Mouse (Mus musculus): ENCODE data around the gene Eva1c. TPM values are rescaled to one million over a fixed set of nuclear protein-coding genes. Genes with fewer than 3 reads are reported as not detected.

The Eva1c gene
- total and polyA plus RNA-seq, 2 experiments from 2014 or later = 1.7 to 11.4 TPM

DNA sequence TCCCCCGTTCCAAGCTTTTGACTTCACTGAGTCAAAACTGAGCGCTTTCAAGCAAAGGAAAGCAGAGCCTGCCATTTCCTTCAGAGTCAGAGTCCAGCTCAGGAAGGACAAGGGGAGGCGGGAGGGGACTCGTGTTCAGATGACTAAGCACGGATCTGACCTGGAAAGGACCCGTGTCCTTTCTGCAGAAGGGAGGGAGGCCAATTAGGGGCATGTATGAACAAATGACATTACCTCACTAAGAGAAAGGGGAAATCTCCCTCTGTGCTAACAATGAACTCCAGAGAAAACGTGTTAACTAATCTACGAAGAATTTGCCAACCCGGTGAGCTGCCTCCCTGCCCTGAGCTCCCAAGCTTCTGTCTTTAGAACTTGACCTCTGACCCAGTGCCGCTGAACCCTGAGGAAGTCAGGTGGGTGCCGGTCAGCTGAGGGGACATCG lies 89.5 kb downstream of the Eva1c start:
- peak overlapping the region; percentile 39 for H3K4me2 ChIP-seq (ENCODE audit: low read depth, low read length)

DNA sequence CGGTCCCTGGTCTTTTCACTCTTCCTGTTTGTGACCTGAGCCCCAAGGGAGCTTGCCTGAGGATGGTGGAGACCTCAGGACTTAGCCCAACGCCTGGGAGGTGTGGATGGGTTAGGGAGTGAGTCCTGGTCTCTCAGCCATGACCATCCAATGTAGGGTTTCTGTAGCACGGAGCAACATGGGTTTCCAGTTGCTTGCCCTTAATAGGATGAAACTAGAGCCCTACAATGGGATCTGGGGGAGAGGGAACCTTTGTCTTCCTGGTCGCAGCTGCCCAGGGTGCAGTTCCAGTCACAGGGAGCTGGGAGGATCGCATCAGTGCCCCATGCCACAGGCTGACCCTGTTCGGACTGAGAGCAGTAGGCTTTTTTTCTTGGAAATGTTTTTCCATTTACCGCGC lies 90.6 kb downstream of the Eva1c start:
- no peak for TF ChIP-seq EP300 (IDR thresholded peaks at IDR 0.05; ENCODE audit: low read depth)
- no peak for TF ChIP-seq CTCF (IDR thresholded peaks at IDR 0.05; ENCODE audit: low read depth)
- WGBS = 80% methylated on average over 8 of the region's 8 CpGs
- peaks cover 8% of the 10 kb centered on the region; the same call in 1 of the 2 replicates for H3K9me3 ChIP-seq (replicated peaks; ENCODE audit: control insufficient read depth, low read length)
- no peak overlapping the region for H3K4me3 ChIP-seq (ENCODE audit: low read depth, low read length)
- H3K4me1 ChIP-seq (ENCODE audit: control insufficient read depth, insufficient read depth) = 0 out of 2 replicates have a peak, but pooled peaks cover 3% of the 10 kb centered on the region
- no peaks in the 10 kb centered on the region for H3K36me3 ChIP-seq (replicated peaks; ENCODE audit: control insufficient read depth, insufficient read depth, low read length)
- ATAC-seq (ENCODE audit: insufficient read depth, low read depth) = no peak
- no peak overlapping the region for H3K4me2 ChIP-seq (ENCODE audit: low read depth, low read length)
- DNase-seq (ENCODE audit: low spot score) = no peak
- no peaks in the 10 kb centered on the region for H3K27me3 ChIP-seq (ENCODE audit: control insufficient read depth, insufficient read depth, low read length)
- no peak overlapping the region for H3K9ac ChIP-seq (replicated peaks; ENCODE audit: low read depth, low read length)
- no peak overlapping the region for H3K27ac ChIP-seq (ENCODE audit: low read depth)

More for the DNA sequence above, 89.5 kb downstream of the Eva1c start:
- TF ChIP-seq EP300 (IDR thresholded peaks at IDR 0.05; ENCODE audit: low read depth) = no peak
- TF ChIP-seq CTCF (IDR thresholded peaks at IDR 0.05; ENCODE audit: low read depth) = no peak
- Histone ChIP-seq H3K27ac (ENCODE audit: low read depth) (peak overlapping the region; percentile 52), H3K9ac (replicated peaks; ENCODE audit: low read depth, low read length) (no peak overlapping the region), H3K9me3 (replicated peaks; ENCODE audit: control insufficient read depth, low read length) (peaks cover 8% of the 10 kb centered on the region; the same call in 1 of the 2 replicates), H3K36me3 (replicated peaks; ENCODE audit: control insufficient read depth, insufficient read depth, low read length) (no peaks in the 10 kb centered on the region), H3K4me3 (ENCODE audit: low read depth, low read length) (no peak overlapping the region), H3K4me1 (ENCODE audit: control insufficient read depth, insufficient read depth) (no peaks in the 10 kb centered on the region), H3K27me3 (ENCODE audit: control insufficient read depth, insufficient read depth, low read length) (no peaks in the 10 kb centered on the region)
- WGBS = 24% methylated on average over 12 of the region's 12 CpGs
- ATAC-seq (ENCODE audit: insufficient read depth, low read depth) (peak; percentile 80), DNase-seq (ENCODE audit: low spot score) (peak; percentile 81)

DNA sequence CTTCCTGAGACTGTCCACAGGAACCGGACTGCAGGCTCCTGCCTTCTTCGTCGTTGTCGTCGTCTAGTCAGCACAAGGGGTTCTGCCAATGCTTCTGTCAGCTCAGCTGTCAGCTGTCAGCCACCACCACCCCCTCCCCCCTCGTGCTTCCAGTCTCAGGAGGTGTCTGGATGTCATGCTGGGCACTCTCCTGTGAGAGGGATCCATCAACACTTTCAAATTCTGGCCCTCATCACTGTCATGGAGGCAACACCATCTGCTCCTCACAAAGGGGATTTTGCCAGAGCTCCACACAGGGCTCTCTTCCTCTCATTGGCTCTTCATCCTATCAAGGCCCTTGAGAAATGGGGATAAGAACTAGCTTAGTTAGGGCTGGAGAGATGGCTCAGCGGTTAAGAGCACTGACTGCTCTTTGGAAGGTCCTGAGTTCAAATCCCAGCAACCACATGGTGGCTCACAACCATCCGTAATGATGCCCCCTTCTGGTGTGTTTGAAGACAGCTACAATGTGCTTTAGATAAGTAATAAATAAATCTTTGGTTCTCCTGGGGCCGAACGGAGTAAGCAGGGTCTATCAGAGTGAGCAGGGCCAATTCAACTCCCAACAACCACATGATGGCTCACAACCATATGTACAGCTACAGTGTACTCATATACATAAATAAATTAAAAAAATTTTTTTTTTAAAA lies 95.1 kb downstream of the Eva1c start:
- ATAC-seq (ENCODE audit: insufficient read depth, low read depth) (peak; percentile 83), DNase-seq (ENCODE audit: low spot score) (peak; percentile 69)
- TF ChIP-seq EP300 (IDR thresholded peaks at IDR 0.05; ENCODE audit: low read depth) (peak; percentile 82), CTCF (IDR thresholded peaks at IDR 0.05; ENCODE audit: low read depth) (no peak)
- Histone ChIP-seq H3K4me2 (ENCODE audit: low read depth, low read length) (no peak overlapping the region), H3K4me3 (ENCODE audit: low read depth, low read length) (no peak overlapping the region), H3K9ac (replicated peaks; ENCODE audit: low read depth, low read length) (no peak overlapping the region), H3K9me3 (replicated peaks; ENCODE audit: control insufficient read depth, low read length) (peaks cover 8% of the 10 kb centered on the region; the same call in 1 of the 2 replicates), H3K4me1 (ENCODE audit: control insufficient read depth, insufficient read depth) (peaks cover 10% of the 10 kb centered on the region; the same call in 1 of the 2 replicates), H3K27me3 (ENCODE audit: control insufficient read depth, insufficient read depth, low read length) (no peaks in the 10 kb centered on the region), H3K27ac (ENCODE audit: low read depth) (no peak overlapping the region), H3K36me3 (replicated peaks; ENCODE audit: control insufficient read depth, insufficient read depth, low read length) (0 out of 2 replicates have a peak, but pooled peaks cover 2% of the 10 kb centered on the region)
- WGBS = 22% methylated on average over 10 of the region's 10 CpGs

DNA sequence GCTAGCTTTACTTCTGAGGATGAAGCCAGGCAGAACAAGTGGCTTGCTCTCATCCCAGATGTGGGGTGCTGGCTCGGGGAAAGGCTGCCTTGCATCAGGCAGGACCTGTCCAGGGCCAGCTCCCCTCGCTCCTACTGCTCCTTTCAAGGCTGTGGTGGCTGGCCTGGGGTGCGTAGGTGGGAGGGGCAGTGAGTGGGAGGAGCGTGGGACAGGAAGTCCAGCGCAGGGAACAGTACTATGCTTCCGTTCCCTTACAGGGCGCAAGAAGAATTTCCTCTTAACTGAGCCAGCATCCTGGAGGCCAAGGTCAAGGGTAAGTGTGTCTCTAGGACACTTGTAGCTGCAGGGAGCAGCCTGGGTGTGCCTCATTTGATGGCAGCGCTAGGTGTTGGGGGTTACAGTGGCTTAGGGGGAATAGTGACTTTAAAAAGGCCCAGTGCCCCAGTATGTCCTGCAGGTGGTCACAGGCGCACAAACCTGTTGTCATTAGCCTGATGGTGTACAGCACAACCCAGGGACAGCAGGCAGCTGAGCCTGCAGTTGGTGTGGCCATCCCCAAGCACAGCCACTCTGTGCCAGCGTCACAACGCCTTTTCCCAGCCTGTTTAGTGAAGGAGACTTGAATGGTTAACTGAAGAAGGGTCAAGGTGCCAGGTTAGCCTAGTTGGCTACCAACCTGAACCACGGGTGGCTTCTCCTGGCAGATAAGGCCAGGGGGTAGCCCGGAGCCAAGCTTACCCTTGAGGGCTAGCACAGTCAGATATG lies 98.3 kb downstream of the Eva1c start:
- no peak for TF ChIP-seq CTCF (IDR thresholded peaks at IDR 0.05; ENCODE audit: low read depth)
- TF ChIP-seq EP300 (IDR thresholded peaks at IDR 0.05; ENCODE audit: low read depth) = no peak
- peak; percentile 50 for ATAC-seq (ENCODE audit: insufficient read depth, low read depth)

DNA sequence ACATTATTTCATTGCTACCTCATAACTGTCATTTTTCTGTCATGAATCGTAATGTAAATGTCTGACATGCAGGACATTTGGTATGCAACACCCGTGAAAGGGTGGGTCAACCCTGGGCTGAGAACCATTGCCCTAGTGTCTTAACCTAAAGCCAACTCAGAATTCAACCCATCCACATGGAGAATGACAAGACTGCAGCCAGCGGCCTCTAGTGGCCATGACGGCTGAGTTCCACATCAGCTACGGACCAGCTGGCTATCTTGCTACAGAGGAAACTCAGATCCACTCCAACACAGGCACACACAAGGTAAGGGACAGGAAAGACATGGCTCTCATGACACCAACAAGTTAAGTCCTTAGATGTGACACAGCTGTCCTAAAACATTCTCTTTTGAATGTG lies 98.9 kb downstream of the Eva1c start:
- no peak overlapping the region for H3K4me3 ChIP-seq (ENCODE audit: low read depth, low read length)
- H3K9ac ChIP-seq (replicated peaks; ENCODE audit: low read depth, low read length) = no peak overlapping the region
- ATAC-seq (ENCODE audit: insufficient read depth, low read depth) = peak; percentile 61
- peaks cover 12% of the 10 kb centered on the region; the same call in 1 of the 2 replicates for H3K36me3 ChIP-seq (replicated peaks; ENCODE audit: control insufficient read depth, insufficient read depth, low read length)
- H3K27ac ChIP-seq (ENCODE audit: low read depth) = no peak overlapping the region
- 16% methylated on average over 5 of the region's 5 CpGs for WGBS
- no peak overlapping the region for H3K4me2 ChIP-seq (ENCODE audit: low read depth, low read length)
- TF ChIP-seq EP300 (IDR thresholded peaks at IDR 0.05; ENCODE audit: low read depth) (no peak), CTCF (IDR thresholded peaks at IDR 0.05; ENCODE audit: low read depth) (peak; percentile 94)
- H3K4me1 ChIP-seq (ENCODE audit: control insufficient read depth, insufficient read depth) = peaks cover 10% of the 10 kb centered on the region; the same call in 1 of the 2 replicates
- no peaks in the 10 kb centered on the region for H3K9me3 ChIP-seq (replicated peaks; ENCODE audit: control insufficient read depth, low read length)
- no peaks in the 10 kb centered on the region for H3K27me3 ChIP-seq (ENCODE audit: control insufficient read depth, insufficient read depth, low read length)
- peak; percentile 76 for DNase-seq (ENCODE audit: low spot score)

More for the DNA sequence above, 98.3 kb downstream of the Eva1c start:
- Histone ChIP-seq H3K36me3 (replicated peaks; ENCODE audit: control insufficient read depth, insufficient read depth, low read length) (peaks cover 9% of the 10 kb centered on the region; the same call in 1 of the 2 replicates), H3K4me2 (ENCODE audit: low read depth, low read length) (no peak overlapping the region), H3K9me3 (replicated peaks; ENCODE audit: control insufficient read depth, low read length) (no peaks in the 10 kb centered on the region), H3K27ac (ENCODE audit: low read depth) (peak overlapping the region; percentile 56), H3K9ac (replicated peaks; ENCODE audit: low read depth, low read length) (no peak overlapping the region), H3K27me3 (ENCODE audit: control insufficient read depth, insufficient read depth, low read length) (no peaks in the 10 kb centered on the region), H3K4me3 (ENCODE audit: low read depth, low read length) (no peak overlapping the region), H3K4me1 (ENCODE audit: control insufficient read depth, insufficient read depth) (peaks cover 10% of the 10 kb centered on the region; the same call in 1 of the 2 replicates)
- WGBS = 72% methylated on average over 13 of the region's 13 CpGs
- peak; percentile 46 for DNase-seq (ENCODE audit: low spot score)
